Mouse (Mus musculus): ENCODE results near the gene Timm10.

Timm10 gene

GRCm38 (mm10) chr2:84861430-84861829, 34.6 kb downstream of the Timm10 start:
- no peak for DNase-seq

- no peak for DNase-seq
Measured at GRCm38 (mm10) chr2:84862231-84862630, 35.4 kb downstream of the Timm10 start.

- DNase-seq, result peak; percentile 68
Measured at GRCm38 (mm10) chr2:84865616-84866571, 39.1 kb downstream of the Timm10 start.

- peak; percentile 82 for DNase-seq
Measured at GRCm38 (mm10) chr2:84868521-84868943, 41.7 kb downstream of the Timm10 start.

GRCm38 (mm10) chr2:84868977-84869376, 42.2 kb downstream of the Timm10 start:
- DNase-seq, result no peak

GRCm38 (mm10) chr2:84870623-84871160, 43.9 kb downstream of the Timm10 start:
- no peak for DNase-seq

GRCm38 (mm10) chr2:84872105-84872716, 45.4 kb downstream of the Timm10 start:
- DNase-seq, result no peak

GRCm38 (mm10) chr2:84875842-84876241, 49.0 kb downstream of the Timm10 start:
- DNase-seq, result no peak
